Mouse (Mus musculus) ES-Bruce4 (cell line): ENCODE data around the gene Impg1.

ENCODE experiments used
- CTCF ChIP-seq: IDR thresholded peaks from one replicate; pipeline ENCODE4 v1.8.1; 2011; ENCODE audit warnings: low read depth, low read length
- EP300 ChIP-seq: IDR thresholded peaks from 2 replicates; pipeline ENCODE4 v1.6.1; 2011; ENCODE audit warnings: low read depth, low read length; ENCODE audit not compliant: insufficient read depth
- POLR2A ChIP-seq: IDR thresholded peaks from one replicate; pipeline ENCODE4 v1.8.1; 2011; ENCODE audit warnings: low read length; ENCODE audit not compliant: insufficient read depth

- TF ChIP-seq POLR2A (no peak), EP300 (no peak), CTCF (no peak)
Measured at GRCm38 (mm10) chr9:80441096-80441710, 24.1 kb downstream of the Impg1 start.
